Mouse (Mus musculus): ENCODE measurements around the gene Cdh4. TPM values are rescaled to one million over a fixed set of nuclear protein-coding genes. Genes with fewer than 3 reads are reported as not detected.

The Cdh4 gene
- total RNA-seq, 2 experiments from 2014 or later = 4.5 to 7.7 TPM

GRCm38 (mm10) chr2:179587069-179587468, 144.8 kb downstream of the Cdh4 start:
- DNase-seq (ENCODE audit: low spot score in 2 of 2) = no peak

DNA sequence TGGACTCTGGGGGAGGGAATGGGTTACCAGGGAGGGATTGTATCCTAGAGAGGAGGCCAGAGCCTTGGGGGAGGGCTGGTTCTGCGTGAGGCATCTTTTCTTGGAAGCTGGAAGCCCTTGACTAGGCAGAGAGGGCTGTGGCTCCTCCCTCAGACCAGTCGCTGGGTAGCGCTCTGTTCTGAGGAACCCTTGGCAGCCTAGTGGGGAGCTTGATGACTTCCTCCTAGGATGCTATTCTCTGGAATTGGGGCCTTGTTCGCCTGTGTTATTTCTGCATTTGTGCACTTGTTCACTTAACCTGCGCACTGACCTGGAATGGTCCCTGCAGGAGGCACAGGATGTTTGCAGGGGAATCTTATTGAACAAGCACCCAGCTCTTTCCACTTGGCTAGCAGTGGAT, 149.4 kb downstream of the Cdh4 start:
- no peak for DNase-seq (ENCODE audit: low spot score in 2 of 2)

DNA sequence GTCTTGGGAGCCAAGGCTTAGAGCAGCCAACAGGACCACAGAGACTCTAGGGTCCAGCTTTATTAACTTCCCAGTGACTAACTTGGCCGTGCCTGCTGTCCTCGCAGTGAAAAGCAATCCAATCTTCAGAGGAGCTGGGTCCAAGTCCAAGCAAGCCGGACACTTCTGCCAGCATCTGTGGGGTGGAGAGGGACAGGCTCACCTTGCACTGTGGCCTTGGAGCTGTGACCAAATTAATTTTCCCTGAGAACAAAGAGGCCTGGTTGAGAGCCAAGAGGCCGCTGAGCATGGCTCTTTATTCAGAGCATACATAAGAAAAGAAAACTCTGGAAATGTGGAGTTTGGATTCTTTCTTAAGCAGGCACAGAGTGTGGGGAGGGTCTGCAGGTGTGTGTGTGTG, 152.8 kb downstream of the Cdh4 start:
- no peak for DNase-seq (ENCODE audit: low spot score in 2 of 2)

DNA sequence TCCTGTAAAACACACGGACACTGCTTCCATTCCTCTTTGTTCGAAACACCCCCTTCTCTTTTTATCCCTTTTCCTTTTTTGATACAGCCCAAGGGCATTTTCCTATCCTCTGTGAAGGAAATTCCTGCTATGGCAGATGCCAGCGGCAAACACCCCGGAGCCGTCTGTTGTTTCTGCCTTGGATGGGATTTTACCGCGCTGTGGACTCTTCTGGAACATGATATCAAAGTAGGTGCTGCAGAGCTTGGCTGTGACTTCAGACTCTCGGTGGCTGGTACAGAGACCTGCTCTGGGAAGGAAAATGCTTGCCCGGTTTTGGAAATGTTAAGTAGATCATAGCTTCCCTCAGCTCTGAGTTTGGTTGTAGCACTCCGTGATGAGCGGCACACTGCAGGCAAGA, 156.7 kb downstream of the Cdh4 start:
- no peak for DNase-seq (ENCODE audit: low spot score in 2 of 2)

DNA sequence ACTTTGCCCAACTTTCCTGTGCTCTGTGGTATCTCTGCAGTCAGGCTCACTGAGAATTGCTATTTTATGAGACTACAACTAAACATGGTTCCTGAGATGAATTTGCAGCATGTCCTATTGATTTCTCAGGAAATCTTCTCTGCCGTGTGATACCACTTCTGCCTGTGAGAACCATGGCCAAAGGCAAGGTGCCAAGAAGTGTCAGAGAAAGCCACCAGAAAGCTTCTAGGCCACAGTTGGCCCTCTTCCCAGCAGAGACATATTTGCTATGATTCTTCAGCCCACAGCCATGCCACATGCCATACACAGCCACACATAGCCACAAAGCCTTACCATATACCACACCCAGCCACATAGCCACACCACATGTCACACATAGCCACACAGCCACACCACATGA, 157.7 kb downstream of the Cdh4 start:
- no peak for DNase-seq (ENCODE audit: low spot score in 2 of 2)

DNA sequence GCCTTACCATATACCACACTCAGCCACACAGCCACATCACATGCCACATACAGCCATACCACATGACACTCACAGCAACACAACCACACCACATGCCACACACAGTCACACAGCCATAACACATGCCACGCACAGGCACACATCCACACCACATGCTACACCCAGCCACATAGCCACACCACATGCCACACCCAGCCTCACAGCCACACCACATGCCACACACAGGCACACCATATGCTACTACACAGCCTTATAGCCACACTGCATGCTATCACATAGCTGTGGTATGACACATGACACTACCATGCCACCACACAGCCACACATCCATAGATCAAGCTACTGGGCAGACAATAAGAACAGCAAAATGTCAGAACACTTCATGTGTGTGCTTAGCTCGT, 158.1 kb downstream of the Cdh4 start:
- DNase-seq (ENCODE audit: low spot score in 2 of 2) = no peak

DNA sequence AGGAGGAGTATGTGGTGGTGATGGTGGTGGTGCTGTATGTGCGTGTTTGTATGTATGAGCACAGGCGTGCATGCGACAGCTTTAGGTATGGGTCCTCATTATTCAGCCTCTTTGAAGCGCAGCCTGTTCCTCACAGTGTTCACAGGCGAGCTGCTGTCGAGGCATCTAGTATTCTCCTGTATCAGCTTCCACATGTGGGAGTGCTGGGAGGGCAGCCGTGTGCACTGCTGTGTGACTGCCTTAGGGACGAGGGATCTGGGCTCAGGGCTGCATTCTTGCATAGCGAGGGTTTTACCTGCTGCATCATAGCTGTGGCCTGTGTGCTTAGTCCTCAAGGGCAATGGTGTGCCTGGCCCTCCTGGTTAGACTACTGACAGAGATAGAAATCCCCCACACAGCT, 158.9 kb downstream of the Cdh4 start:
- no peak for DNase-seq (ENCODE audit: low spot score in 2 of 2)

- DNase-seq (ENCODE audit: low spot score in 2 of 2) = no peak
Measured at GRCm38 (mm10) chr2:179604746-179605145, 162.5 kb downstream of the Cdh4 start.

GRCm38 (mm10) chr2:179605255-179605654, 163.0 kb downstream of the Cdh4 start:
- no peak for DNase-seq (ENCODE audit: low spot score in 2 of 2)

- DNase-seq (ENCODE audit: low spot score in 2 of 2) = no peak
Measured at GRCm38 (mm10) chr2:179606341-179606740, 164.1 kb downstream of the Cdh4 start.

DNA sequence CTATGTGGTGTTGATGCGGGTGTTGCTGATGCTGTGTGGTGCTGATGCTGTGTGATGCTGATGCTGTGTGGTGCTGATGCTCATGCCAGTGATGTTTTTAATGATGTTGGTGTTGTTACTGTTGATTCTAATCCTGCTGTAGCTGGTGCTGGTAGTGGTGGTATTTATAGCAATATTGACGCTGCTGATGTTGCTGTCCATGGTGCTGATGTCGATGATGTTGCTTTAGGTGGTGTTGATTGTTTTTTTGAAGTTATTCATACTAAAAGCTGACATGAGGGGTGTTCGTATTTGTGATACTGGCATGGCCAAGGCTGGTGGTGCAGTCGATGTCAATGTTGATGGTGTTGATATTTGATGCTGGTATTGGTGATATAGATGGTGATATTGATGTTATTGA, 173.7 kb downstream of the Cdh4 start:
- peak in 1 of 2 experiments; percentile 28 for DNase-seq (ENCODE audit: low spot score in 2 of 2)

- no peak for DNase-seq (ENCODE audit: low spot score in 2 of 2)
Measured at GRCm38 (mm10) chr2:179623643-179624473, 181.6 kb downstream of the Cdh4 start.

DNA sequence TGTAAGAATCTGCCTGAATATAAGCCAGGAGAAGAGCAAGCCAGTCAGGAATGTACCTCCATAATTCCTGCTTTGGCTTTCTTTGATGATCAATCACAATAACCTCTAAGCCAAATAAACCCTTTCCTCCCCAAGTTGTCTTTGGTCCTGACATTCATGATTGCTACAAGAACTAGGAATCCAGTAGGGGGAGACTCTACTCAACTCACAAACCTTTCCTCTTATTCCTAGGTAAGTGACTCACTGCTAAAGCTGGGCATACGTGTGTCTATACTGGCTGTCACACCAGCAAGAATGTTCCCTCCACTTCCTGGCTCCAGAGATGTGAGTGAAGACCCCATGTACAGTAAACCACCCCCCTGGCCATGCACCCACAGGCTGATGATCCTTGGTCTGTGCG, 185.3 kb downstream of the Cdh4 start:
- no peak for DNase-seq (ENCODE audit: low spot score in 2 of 2)

GRCm38 (mm10) chr2:179630720-179631119, 188.5 kb downstream of the Cdh4 start:
- DNase-seq (ENCODE audit: low spot score in 2 of 2) = no peak

GRCm38 (mm10) chr2:179640576-179641301, 198.5 kb downstream of the Cdh4 start:
- DNase-seq (ENCODE audit: low spot score in 2 of 2) = no peak

- DNase-seq (ENCODE audit: low spot score in 2 of 2) = no peak
Measured at GRCm38 (mm10) chr2:179648573-179649263, 206.5 kb downstream of the Cdh4 start.

DNA sequence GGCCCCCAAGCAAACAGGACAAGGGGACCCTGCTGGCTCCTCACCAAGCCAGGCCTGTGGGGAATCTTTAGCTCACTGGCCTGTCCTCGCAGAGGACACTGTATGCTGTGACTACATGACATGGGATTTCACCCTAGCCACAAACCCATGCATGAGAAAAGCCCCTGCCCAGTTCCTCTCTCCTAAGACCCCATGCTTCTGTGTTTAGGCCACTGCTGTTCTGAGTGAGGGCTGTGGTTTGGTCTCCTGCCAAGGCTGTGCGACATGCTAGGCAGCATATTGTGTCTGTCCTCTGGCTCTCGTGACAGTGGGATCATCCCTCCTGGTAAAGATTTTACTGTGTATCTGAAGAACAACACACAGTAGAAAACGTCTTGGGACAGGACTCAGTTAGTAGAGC, 207.1 kb downstream of the Cdh4 start:
- no peak for DNase-seq (ENCODE audit: low spot score in 2 of 2)

DNA sequence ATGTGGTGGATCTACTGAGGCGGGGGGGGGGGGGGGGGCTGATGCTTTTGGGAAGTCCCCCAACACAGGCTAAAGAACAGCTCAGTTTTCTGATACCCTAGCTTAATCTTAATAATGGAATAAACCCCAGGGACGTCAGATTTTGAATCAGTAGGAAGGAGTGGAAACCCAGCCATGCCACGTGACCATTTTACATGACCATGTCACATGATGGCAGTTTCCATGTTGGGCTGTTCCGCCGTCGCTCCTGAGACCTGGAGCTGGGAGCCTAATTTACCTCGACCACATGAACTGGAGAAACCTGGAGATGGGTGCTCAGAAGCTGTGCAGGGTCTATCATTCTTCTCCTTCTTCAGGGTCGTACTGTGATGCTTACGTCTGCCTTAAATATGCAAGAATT, 207.9 kb downstream of the Cdh4 start:
- DNase-seq (ENCODE audit: low spot score in 2 of 2) = no peak

- no peak for DNase-seq (ENCODE audit: low spot score in 2 of 2)
Measured at GRCm38 (mm10) chr2:179655506-179655905, 213.3 kb downstream of the Cdh4 start.

DNA sequence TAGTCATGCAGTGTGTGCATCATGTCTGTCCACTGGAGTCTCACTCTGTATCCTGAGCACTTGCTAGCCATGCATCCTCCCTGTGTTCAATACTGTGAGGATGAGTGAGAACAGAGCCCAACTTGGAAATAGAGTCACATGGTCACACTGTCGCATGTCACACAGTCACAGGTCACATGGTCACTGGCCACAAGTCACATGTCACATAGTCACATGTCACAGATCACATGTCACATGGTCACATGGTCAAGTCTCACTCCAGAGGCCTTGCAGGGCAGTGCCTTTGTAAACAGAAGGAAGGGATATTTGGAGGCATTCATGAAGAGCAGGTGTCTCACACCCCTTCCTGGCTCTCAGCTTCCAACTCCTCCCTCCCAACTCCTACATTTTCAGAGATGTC, 217.0 kb downstream of the Cdh4 start:
- DNase-seq (ENCODE audit: low spot score in 2 of 2) = no peak

DNA sequence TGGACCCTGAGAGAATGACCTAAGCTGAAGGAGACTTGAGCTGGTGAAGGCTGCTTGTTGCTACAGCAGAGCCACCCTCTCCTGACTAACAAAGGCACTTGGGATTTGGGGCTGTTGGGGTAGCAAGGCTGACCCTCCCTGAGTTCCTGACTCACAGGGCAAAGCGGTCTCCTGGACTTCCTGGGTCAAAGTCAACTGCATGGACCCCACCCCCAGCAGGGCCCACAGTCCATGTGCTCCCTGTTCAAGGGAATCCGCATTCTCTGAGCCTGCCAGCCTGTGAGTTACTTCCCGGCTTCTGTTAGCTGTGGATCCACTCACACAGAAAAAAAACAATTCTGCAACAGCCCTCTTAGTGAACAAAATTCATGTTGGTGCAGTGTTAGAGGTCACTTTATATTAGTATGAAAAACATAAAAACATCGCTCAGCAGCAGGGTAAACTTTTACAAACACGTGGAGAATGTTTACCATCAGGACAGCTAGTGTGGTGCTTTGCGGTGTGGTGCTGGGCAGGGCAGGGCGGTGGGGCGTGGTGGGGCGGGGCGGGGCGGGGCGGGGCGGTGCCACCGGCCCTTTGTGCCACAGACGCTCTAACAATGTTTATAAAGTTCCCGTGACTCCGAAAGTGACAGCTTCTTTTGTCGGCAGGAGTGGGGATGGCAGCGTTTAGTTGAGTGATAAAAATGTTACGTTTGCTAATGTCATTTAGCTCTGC, 219.9 kb downstream of the Cdh4 start:
- no peak for DNase-seq (ENCODE audit: low spot score in 2 of 2)
